Mouse (Mus musculus): ENCODE data around the gene Rnf152.

The Rnf152 gene

GRCm38 (mm10) chr1:105356291-105357011 is at the start of gene Rnf152:
Rnf152 (minus strand) TSS chr1:105356710.
- DNase-seq (ENCODE audit: low spot score in 2 of 2), result peak; percentile 3 to 11

GRCm38 (mm10) chr1:105402853-105403252 is 46.3 kb upstream of the Rnf152 start:
- no peak for DNase-seq (ENCODE audit: low spot score in 2 of 2)

- DNase-seq (ENCODE audit: low spot score in 2 of 2), result no peak
Observed at GRCm38 (mm10) chr1:105384141-105384937, 27.8 kb upstream of the Rnf152 start.

- no peak for DNase-seq (ENCODE audit: low spot score in 2 of 2)
Observed at GRCm38 (mm10) chr1:105377546-105377945, 21.0 kb upstream of the Rnf152 start.

GRCm38 (mm10) chr1:105374618-105375017 is 18.1 kb upstream of the Rnf152 start:
- no peak for DNase-seq (ENCODE audit: low spot score in 2 of 2)

- no peak for DNase-seq (ENCODE audit: low spot score in 2 of 2)
Observed at GRCm38 (mm10) chr1:105362701-105363100, 6.2 kb upstream of the Rnf152 start.

- no peak for DNase-seq (ENCODE audit: low spot score in 2 of 2)
Observed at GRCm38 (mm10) chr1:105358896-105359295, 2.4 kb upstream of the Rnf152 start.

- no peak for DNase-seq (ENCODE audit: low spot score in 2 of 2)
Observed at GRCm38 (mm10) chr1:105355910-105356290, 610 bp downstream of the Rnf152 start.

- DNase-seq (ENCODE audit: low spot score in 2 of 2), result no peak
Observed at GRCm38 (mm10) chr1:105354901-105355891, 1.3 kb downstream of the Rnf152 start.

- DNase-seq (ENCODE audit: low spot score in 2 of 2), result no peak
Observed at GRCm38 (mm10) chr1:105351806-105352205, 4.7 kb downstream of the Rnf152 start.

GRCm38 (mm10) chr1:105342305-105342704 is 14.2 kb downstream of the Rnf152 start:
- DNase-seq (ENCODE audit: low spot score in 2 of 2), result no peak

GRCm38 (mm10) chr1:105340943-105341342 is 15.6 kb downstream of the Rnf152 start:
- no peak for DNase-seq (ENCODE audit: low spot score in 2 of 2)

GRCm38 (mm10) chr1:105337397-105337796 is 19.1 kb downstream of the Rnf152 start:
- DNase-seq (ENCODE audit: low spot score in 2 of 2), result no peak

- no peak for DNase-seq (ENCODE audit: low spot score in 2 of 2)
Observed at GRCm38 (mm10) chr1:105336096-105336495, 20.4 kb downstream of the Rnf152 start.

- no peak for DNase-seq (ENCODE audit: low spot score in 2 of 2)
Observed at GRCm38 (mm10) chr1:105332087-105332731, 24.3 kb downstream of the Rnf152 start.

GRCm38 (mm10) chr1:105331605-105332004 is 24.9 kb downstream of the Rnf152 start:
- DNase-seq (ENCODE audit: low spot score in 2 of 2), result no peak

GRCm38 (mm10) chr1:105330581-105331320 is 25.8 kb downstream of the Rnf152 start:
- no peak for DNase-seq (ENCODE audit: low spot score in 2 of 2)

GRCm38 (mm10) chr1:105327789-105328188 is 28.7 kb downstream of the Rnf152 start:
- DNase-seq (ENCODE audit: low spot score in 2 of 2), result no peak

GRCm38 (mm10) chr1:105324636-105325035 is 31.9 kb downstream of the Rnf152 start:
- no peak for DNase-seq (ENCODE audit: low spot score in 2 of 2)

- DNase-seq (ENCODE audit: low spot score in 2 of 2), result no peak
Observed at GRCm38 (mm10) chr1:105314010-105314800, 42.3 kb downstream of the Rnf152 start.
